Mouse (Mus musculus) kidney, adult 2 months (tissue): ENCODE data around the gene Myb.

Experiments
- CTCF ChIP-seq: fragments of 200-500 bp; conservative IDR thresholded peaks from 2 replicates; pipeline ENCODE4 v1.5.1; 2011; ENCODE audit warnings: low read depth, mild to moderate bottlenecking, control low read depth, low read length, moderate library complexity, mixed read lengths; ENCODE audit not compliant: insufficient read depth, insufficient read length
- POLR2A ChIP-seq: fragments of 200-500 bp; IDR thresholded peaks from one replicate; pipeline ENCODE4 v1.6.1; 2011; ENCODE audit warnings: low read depth, low read length, control low read depth

GRCm38 (mm10) chr10:21193088-21193934 is 32.5 kb upstream of the Myb start:
- TF ChIP-seq CTCF = no peak
- TF ChIP-seq POLR2A = no peak
